8 mouse cellular contexts compared by ENCODE assay signal in genomic region chr7:118739975-118740531, GRCm38 (mm10). TPM values are rescaled to one million over a fixed set of nuclear protein-coding genes. Genes with fewer than 3 reads are reported as not detected.
DNase-seq lines count a peak whose midpoint lies in the region; ATAC-seq lines count a peak whose summit lies in the region.

Gene Vps35l, plus strand, starts transcription at chr7:118740226.

- H3K27me3 ChIP-seq in erythroblast, embryonic 14.5 days (ENCODE audit: control insufficient read depth) = no peaks in the 10 kb centered on the region
- H3K27me3 ChIP-seq in heart, embryonic 12.5 days (replicated peaks) = no peaks in the 10 kb centered on the region
- no peaks in the 10 kb centered on the region for H3K27me3 ChIP-seq in kidney, embryonic 16.5 days (ENCODE audit: insufficient read depth, low read length)

- peak within 1 kb of the TSS; percentile 78 for H3K9ac ChIP-seq in heart, embryonic 12.5 days
- H3K9ac ChIP-seq in kidney, embryonic 16.5 days (replicated peaks; ENCODE audit: low read length) = peak within 1 kb of the TSS; percentile 78

- no peaks in the 10 kb centered on the region for H3K9me3 ChIP-seq in erythroblast, embryonic 14.5 days (ENCODE audit: control insufficient read depth, low read length)
- no peaks in the 10 kb centered on the region for H3K9me3 ChIP-seq in heart, embryonic 12.5 days (replicated peaks)
- no peaks in the 10 kb centered on the region for H3K9me3 ChIP-seq in kidney, embryonic 16.5 days (ENCODE audit: low read length)

- H3K36me3 ChIP-seq in erythroblast, embryonic 14.5 days (ENCODE audit: control insufficient read depth) = peaks cover 35% of the 10 kb centered on the region
- peaks cover 12% of the 10 kb centered on the region for H3K36me3 ChIP-seq in heart, embryonic 12.5 days
- peaks cover 5% of the 10 kb centered on the region for H3K36me3 ChIP-seq in kidney, embryonic 16.5 days (ENCODE audit: insufficient read depth, low read length)

- WGBS in heart, embryonic 12.5 days = 3% methylated on average over 15 of the region's 16 CpGs
- WGBS in kidney, embryonic 16.5 days = 1% methylated on average over 16 of the region's 16 CpGs

- H3K4me1 ChIP-seq in erythroblast, embryonic 14.5 days (ENCODE audit: control insufficient read depth) = peaks cover 36% of the 10 kb centered on the region
- peaks cover 17% of the 10 kb centered on the region for H3K4me1 ChIP-seq in heart, embryonic 12.5 days (replicated peaks)
- peaks cover 7% of the 10 kb centered on the region for H3K4me1 ChIP-seq in kidney, embryonic 16.5 days (ENCODE audit: insufficient read depth, low read length)

- peak within 1 kb of the TSS; percentile 76 for H3K4me2 ChIP-seq in heart, embryonic 12.5 days
- H3K4me2 ChIP-seq in kidney, embryonic 16.5 days (replicated peaks; ENCODE audit: low read depth, low read length) = peak within 1 kb of the TSS; percentile 91

- peak; percentile 86 for ATAC-seq in heart, embryonic 12.5 days (ENCODE audit: insufficient number of reproducible peaks, low FRiP score)
- ATAC-seq in kidney, embryonic 16.5 days (ENCODE audit: low FRiP score, low TSS enrichment) = peak; percentile 86
- peak; percentile 71 for ATAC-seq in monocyte, adult 5-6 weeks (replicated peaks; ENCODE audit: insufficient number of reproducible peaks, low FRiP score, low TSS enrichment, poor library complexity, severe bottlenecking)

- peak within 1 kb of the TSS; percentile 93 for H3K4me3 ChIP-seq in erythroblast, embryonic 14.5 days (replicated peaks)
- peak within 1 kb of the TSS; percentile 81 for H3K4me3 ChIP-seq in heart, embryonic 12.5 days
- H3K4me3 ChIP-seq in kidney, embryonic 16.5 days (ENCODE audit: low read length) = peak within 1 kb of the TSS; percentile 83

- peak; percentile 93 for DNase-seq in CD4-positive, CD25-positive, alpha-beta regulatory T cell, adult 2 months (ENCODE audit: low read depth, low spot score)
- DNase-seq in brain, embryonic 18.5 days (ENCODE audit: low read depth, low spot score) = peak; percentile 69
- DNase-seq in liver = peak; percentile 87
- peak; percentile 77 to 84 for DNase-seq in spleen, postnatal 36 days (ENCODE audit: low spot score in 2 of 2)

- H3K27ac ChIP-seq in heart, embryonic 12.5 days (ENCODE audit: poor library complexity, severe bottlenecking) = peak within 1 kb of the TSS; percentile 13; the same call in 1 of the 2 replicates
- H3K27ac ChIP-seq in kidney, embryonic 16.5 days (ENCODE audit: low read length) = peak within 1 kb of the TSS; percentile 58; the same call in 1 of the 2 replicates

RNA-seq across cellular contexts. Expression of gene Vps35l, which starts in this region (rescaled TPM):
- 1.1 and 1.2 TPM in 2 replicates for polyA plus RNA-seq in erythroblast, embryonic 14.5 days (2012)
- polyA plus RNA-seq in heart, embryonic 12.5 days (2016; fragmentation: Nextera tagmentation; extraction: Ambion mirVana) = 55.7 and 55.8 TPM in 2 replicates
- 72.8 and 81.0 TPM in 2 replicates for polyA plus RNA-seq in kidney, embryonic 16.5 days (2015; fragmentation: Nextera tagmentation; extraction: Ambion mirVana)
- 41.4 to 59.4 TPM (median 52.0 TPM) in 3 replicates for total RNA-seq in monocyte, adult 5-6 weeks (2017)

Comparison
In these comparisons a context has a peak if more than half of its experiments do, and no peak if none do; other contexts are left out.
1. Peak in every context shown above with its lines: DNase-seq, ATAC-seq, H3K4me3 ChIP-seq and H3K27ac ChIP-seq.
2. RNA of gene Vps35l (polyA plus RNA-seq): 72.8 to 81.0 TPM in kidney, embryonic 16.5 days and 55.7 to 55.8 TPM in heart, embryonic 12.5 days; 1.1 to 1.2 TPM in erythroblast, embryonic 14.5 days; every median in the first group is over 10 times any median in the second.